Mouse (Mus musculus) liver, adult 2 months (tissue): ENCODE measurements around the gene Gfi1.

ENCODE experiments used
- CTCF ChIP-seq: fragments of 200-500 bp; IDR thresholded peaks from 2 replicates; pipeline ENCODE4 v1.5.1; 2011; ENCODE audit warnings: low read depth, low read length, control low read depth
- POLR2A ChIP-seq: fragments of 200-500 bp; IDR thresholded peaks from 2 replicates; pipeline ENCODE4 v1.6.1; 2011; ENCODE audit warnings: low read length, control low read depth; ENCODE audit not compliant: insufficient read depth; ENCODE audit errors: extremely low read depth

DNA sequence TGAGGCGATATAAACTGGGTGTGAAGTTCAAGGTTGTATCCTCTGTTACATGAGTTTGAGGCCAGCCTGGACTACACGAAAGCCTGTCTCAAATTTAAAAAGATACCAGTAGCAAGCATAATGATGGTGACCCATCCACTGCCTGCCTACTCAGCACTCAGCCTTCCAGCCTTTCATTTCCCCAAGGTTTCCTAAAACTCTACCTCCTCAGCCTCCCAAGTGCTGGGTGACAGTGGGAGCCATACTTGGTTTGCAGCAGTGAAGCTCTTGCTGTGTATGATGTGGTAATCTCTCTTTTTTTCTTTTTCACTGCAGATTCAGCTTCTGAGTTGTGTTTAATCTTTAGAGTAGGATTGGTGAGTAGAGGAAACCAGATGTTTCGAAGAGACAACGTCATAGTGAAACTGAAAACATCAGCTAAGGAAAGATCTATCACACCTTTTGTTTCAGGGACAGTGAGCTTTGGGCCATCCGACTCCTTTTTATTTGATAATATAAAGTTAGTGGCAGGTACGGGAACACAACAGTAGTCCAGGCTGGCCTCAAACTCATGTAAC lies 22.6 kb downstream of the Gfi1 start:
- no peak for TF ChIP-seq CTCF
- no peak for TF ChIP-seq POLR2A
